Mouse (Mus musculus) limb, embryonic 14.5 days (tissue): Measurements from ENCODE around the gene D10Jhu81e. TPM values are rescaled to one million over a fixed set of nuclear protein-coding genes. Genes with fewer than 3 reads are reported as not detected.
A peak's percentile ranks its signal among the peaks of the same experiment; 100 is the strongest.

Experiments
- ATAC-seq: fragments of 200-750 bp; cut with Nextera tagmentation; 2 replicates; pipeline ENCODE4 v1.8.0; 2017; ENCODE audit warnings: low read depth, moderate number of reproducible peaks, moderate TSS enrichment; ENCODE audit not compliant: low FRiP score
- DNase-seq: peaks from one replicate; pipeline ENCODE4 v3.0.0-alpha.2; 2015; ENCODE audit warnings: low spot score
- H3K27ac ChIP-seq: fragments of 300-500 bp; sonication (generic); replicated peaks from 2 replicates; pipeline ENCODE4 v1.5.1; 2014; ENCODE audit warnings: low read depth, mild to moderate bottlenecking, low read length, moderate library complexity, mixed read lengths
- H3K27me3 ChIP-seq: fragments of 300-500 bp; sonication (generic); 2 replicates; pipeline ENCODE4 v1.6.1; 2014; ENCODE audit warnings: low read length, mixed read lengths; ENCODE audit not compliant: control insufficient read depth, insufficient read depth
- H3K36me3 ChIP-seq: fragments of 300-500 bp; sonication (generic); 2 replicates; pipeline ENCODE4 v1.6.1; 2014; ENCODE audit warnings: mild to moderate bottlenecking, low read length, moderate library complexity, mixed read lengths; ENCODE audit not compliant: control insufficient read depth, insufficient read depth
- H3K4me1 ChIP-seq: fragments of 300-500 bp; sonication (generic); 2 replicates; pipeline ENCODE4 v1.6.1; 2014; ENCODE audit warnings: antibody characterized with exemption, low read length, mixed read lengths; ENCODE audit not compliant: control insufficient read depth, insufficient read depth
- H3K4me2 ChIP-seq: fragments of 300-500 bp; sonication (generic); replicated peaks from 2 replicates; pipeline ENCODE4 v1.6.1; 2014; ENCODE audit warnings: low read depth, mild to moderate bottlenecking, low read length, moderate library complexity; ENCODE audit not compliant: severe bottlenecking
- H3K4me3 ChIP-seq: fragments of 300-500 bp; sonication (generic); replicated peaks from 2 replicates; pipeline ENCODE4 v1.5.1; 2014; ENCODE audit warnings: low read length
- H3K9ac ChIP-seq: fragments of 300-500 bp; sonication (generic); 2 replicates; pipeline ENCODE4 v1.6.1; 2014; ENCODE audit warnings: mild to moderate bottlenecking, low read depth, low read length, moderate library complexity; ENCODE audit not compliant: severe bottlenecking
- H3K9me3 ChIP-seq: fragments of 300-500 bp; sonication (generic); 2 replicates; pipeline ENCODE4 v1.6.1; 2016; ENCODE audit warnings: low read length; ENCODE audit not compliant: control insufficient read depth
- POLR2A ChIP-seq: fragments of 200-500 bp; IDR thresholded peaks from 2 replicates; pipeline ENCODE4 v1.8.0; 2012; ENCODE audit warnings: inconsistent platforms, mild to moderate bottlenecking, moderate library complexity, borderline replicate concordance; ENCODE audit not compliant: insufficient read depth, insufficient read length; ENCODE audit errors: extremely low read depth
- WGBS: fragments of 180-500 bp; shearing (Covaris S2); extraction: QIAGEN DNeasy Blood & Tissue Kit; methylation state at CpG from one replicate; pipeline ENCODE4 v1.1.7; 2014; 5-methylcytosine and 5-hydroxymethylcytosine counted together
- polyA plus RNA-seq, 2 experiments: library from polyadenylated mRNA; depleted of rRNA in 1 of 2; stranded (reverse) in 1 of 2; unstranded in 1 of 2; fragments of >200 nt; fragmentation: Nextera tagmentation in 1 of 2; extraction: Ambion mirVana in 1 of 2; gene quantifications; 2 replicates each; pipeline versions ENCODE4 v1.2.1 to v1.2.3; 2012 to 2014

Gene D10Jhu81e
- polyA plus RNA-seq, 2 experiments = 25.6 to 94.8 TPM

DNA sequence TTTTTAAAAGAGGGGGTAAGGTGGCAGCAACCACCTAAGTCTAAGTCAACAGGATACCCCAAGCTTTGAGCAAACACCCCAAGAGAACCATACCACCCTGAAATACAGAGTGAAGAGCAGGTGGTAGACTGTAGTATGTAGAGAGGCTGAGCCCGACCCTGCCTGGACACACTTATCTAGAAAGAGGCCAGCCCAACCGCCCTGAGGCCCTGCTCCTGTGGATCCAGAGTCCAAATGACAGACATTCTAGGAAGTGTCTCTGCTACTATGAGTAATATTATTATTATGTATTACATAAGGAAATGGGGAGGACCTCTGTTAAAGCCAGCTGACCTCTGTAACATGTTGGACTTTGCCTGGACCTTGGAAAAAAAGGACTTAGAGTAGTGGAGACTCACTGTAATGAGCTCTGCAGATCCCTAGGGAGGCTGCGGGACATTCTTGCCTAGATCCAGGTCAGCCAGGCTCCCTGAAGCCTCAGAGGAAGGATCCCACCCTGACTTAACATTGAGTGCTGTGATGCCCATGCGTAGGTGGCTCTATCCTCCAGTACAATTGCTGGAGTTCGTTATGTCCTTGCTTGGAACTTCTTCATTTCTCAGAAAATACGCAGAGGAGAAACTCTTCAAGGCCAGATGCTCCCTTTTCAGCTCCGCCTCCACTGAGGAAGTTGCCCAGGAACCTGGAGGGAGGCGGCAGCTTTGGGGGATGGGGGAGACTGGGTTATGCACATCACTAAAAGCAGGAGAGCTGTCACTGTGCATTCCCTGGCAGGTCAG is 25.7 kb downstream of the D10Jhu81e start:
- Histone ChIP-seq H3K4me2 (no peak overlapping the region), H3K36me3 (no peaks in the 10 kb centered on the region), H3K27me3 (no peaks in the 10 kb centered on the region), H3K9ac (no peak overlapping the region), H3K27ac (no peak overlapping the region), H3K4me3 (no peak overlapping the region), H3K4me1 (peaks cover 9% of the 10 kb centered on the region; the same call in 1 of the 2 replicates), H3K9me3 (no peaks in the 10 kb centered on the region)
- ATAC-seq = no peak
- TF ChIP-seq POLR2A = no peak
- no peak for DNase-seq
- 46% methylated on average over 8 of the region's 8 CpGs for WGBS

DNA sequence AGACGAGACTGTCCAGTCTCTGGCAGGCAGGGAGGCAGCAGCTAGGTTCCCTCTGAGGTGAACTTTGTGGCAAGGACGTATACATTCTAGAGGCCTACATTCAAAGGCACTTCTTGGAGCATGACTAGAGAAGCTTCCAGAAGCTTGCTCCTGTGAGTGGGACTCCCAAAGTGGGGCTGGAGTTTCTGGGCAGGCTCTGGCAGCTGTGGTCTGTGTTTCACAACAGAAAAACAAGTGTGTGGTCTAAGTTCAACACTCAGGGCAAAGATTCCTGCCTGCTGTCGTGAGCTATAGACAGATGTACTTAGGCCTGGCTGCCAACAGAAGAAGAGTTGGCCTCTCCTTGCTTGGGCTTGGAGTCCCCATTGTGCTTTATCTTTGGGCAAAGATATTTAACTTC is 28.7 kb downstream of the D10Jhu81e start:
- no peaks in the 10 kb centered on the region for H3K36me3 ChIP-seq
- 72% methylated on average over 3 of the region's 3 CpGs for WGBS
- no peak overlapping the region for H3K9ac ChIP-seq
- H3K27ac ChIP-seq = no peak overlapping the region
- ATAC-seq = no peak
- H3K4me1 ChIP-seq = peaks cover 11% of the 10 kb centered on the region; the same call in 1 of the 2 replicates
- DNase-seq = no peak
- no peak overlapping the region for H3K4me3 ChIP-seq
- H3K4me2 ChIP-seq = no peak overlapping the region
- no peaks in the 10 kb centered on the region for H3K9me3 ChIP-seq
- H3K27me3 ChIP-seq = no peaks in the 10 kb centered on the region
- TF ChIP-seq POLR2A = no peak

GRCm38 (mm10) chr10:78140251-78140600 is 29.4 kb downstream of the D10Jhu81e start:
- no peaks in the 10 kb centered on the region for H3K27me3 ChIP-seq
- no peak overlapping the region for H3K27ac ChIP-seq
- DNase-seq (no peak), ATAC-seq (no peak)
- H3K4me1 ChIP-seq = peaks cover 14% of the 10 kb centered on the region; the same call in 1 of the 2 replicates
- H3K9me3 ChIP-seq = no peaks in the 10 kb centered on the region
- H3K36me3 ChIP-seq = no peaks in the 10 kb centered on the region
- WGBS = 82% methylated on average over 1 of the region's 1 CpGs
- H3K9ac ChIP-seq = no peak overlapping the region
- TF ChIP-seq POLR2A = no peak
- no peak overlapping the region for H3K4me3 ChIP-seq
- H3K4me2 ChIP-seq = no peak overlapping the region

GRCm38 (mm10) chr10:78139572-78140250 is 29.9 kb downstream of the D10Jhu81e start:
- Histone ChIP-seq H3K9me3 (no peaks in the 10 kb centered on the region), H3K36me3 (no peaks in the 10 kb centered on the region), H3K27me3 (no peaks in the 10 kb centered on the region), H3K9ac (no peak overlapping the region; the same call in 1 of the 2 replicates), H3K4me3 (no peak overlapping the region), H3K27ac (peak overlapping the region; percentile 77), H3K4me1 (peaks cover 19% of the 10 kb centered on the region), H3K4me2 (no peak overlapping the region)
- ATAC-seq = no peak
- 68% methylated on average over 11 of the region's 11 CpGs for WGBS
- TF ChIP-seq POLR2A = no peak
- DNase-seq = no peak

GRCm38 (mm10) chr10:78138812-78139523 is 30.6 kb downstream of the D10Jhu81e start:
- no peak for TF ChIP-seq POLR2A
- ATAC-seq (peak; percentile 82), DNase-seq (peak; percentile 72)
- Histone ChIP-seq H3K4me3 (no peak overlapping the region), H3K27me3 (no peaks in the 10 kb centered on the region), H3K27ac (peak overlapping the region; percentile 77), H3K9me3 (no peaks in the 10 kb centered on the region), H3K4me2 (no peak overlapping the region; the same call in 1 of the 2 replicates), H3K9ac (peak overlapping the region; percentile 12; the same call in 1 of the 2 replicates), H3K4me1 (peaks cover 23% of the 10 kb centered on the region), H3K36me3 (no peaks in the 10 kb centered on the region)
- WGBS = 26% methylated on average over 14 of the region's 14 CpGs
